Mouse (Mus musculus): ENCODE measurements at regions not wholly inside any gene's neighbourhood (a gene's known extent, or its start where the extent isn't known, plus 50 kb on each side); places are given as distances from the start of the nearest gene placed in this dataset.
A peak's percentile ranks its signal among the peaks of the same experiment; 100 is the strongest.
"Not testable (repeated sequence)": the region's sequence is repeated elsewhere in the genome, so short reads cannot be mapped to it uniquely, and the experiment has no call there.

GRCm38 (mm10) chr5:148701859-148702258 is 149.3 kb upstream of the Ubl3 start:
- peak; percentile 31 for DNase-seq

DNA sequence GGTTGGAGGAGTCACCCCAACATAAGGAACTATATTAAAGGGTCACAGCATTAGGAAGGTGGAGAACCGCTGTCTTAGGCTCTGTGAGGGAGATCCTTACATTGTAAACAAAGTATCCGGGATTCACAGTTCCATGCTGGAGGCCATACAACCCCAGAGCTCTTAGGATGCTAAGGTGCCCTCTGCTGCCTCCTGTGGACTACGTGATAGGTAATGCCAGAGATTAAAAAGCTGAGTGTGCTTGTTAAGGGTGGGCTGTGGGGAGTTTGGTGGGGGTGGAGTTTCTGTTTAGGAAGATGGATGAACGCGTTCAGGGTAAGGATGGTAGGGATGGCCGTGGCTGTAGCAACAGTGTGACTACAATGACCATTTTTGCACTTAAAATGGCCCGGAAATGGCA is 148.4 kb upstream of the Ubl3 start:
- no peak for DNase-seq

DNA sequence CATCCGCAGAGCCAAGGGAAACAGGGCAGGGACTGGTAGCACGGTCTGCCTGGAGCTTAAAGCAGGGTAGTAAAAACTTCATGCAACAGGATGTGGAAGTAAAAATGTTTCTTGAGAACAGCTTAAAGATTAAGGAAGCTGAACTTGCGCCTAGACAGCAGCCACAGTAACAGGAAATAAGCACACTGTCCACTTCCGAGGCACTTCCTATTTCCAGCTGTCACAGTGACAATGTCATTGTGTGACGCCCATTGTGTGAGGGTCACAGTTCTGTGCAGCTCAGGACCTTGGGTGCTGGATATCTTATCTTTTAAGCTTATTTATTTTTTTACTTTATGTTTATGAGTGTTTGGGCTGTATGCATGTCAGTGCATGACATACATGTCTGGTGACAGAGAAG is 147.7 kb upstream of the Ubl3 start:
- DNase-seq: no peak

DNA sequence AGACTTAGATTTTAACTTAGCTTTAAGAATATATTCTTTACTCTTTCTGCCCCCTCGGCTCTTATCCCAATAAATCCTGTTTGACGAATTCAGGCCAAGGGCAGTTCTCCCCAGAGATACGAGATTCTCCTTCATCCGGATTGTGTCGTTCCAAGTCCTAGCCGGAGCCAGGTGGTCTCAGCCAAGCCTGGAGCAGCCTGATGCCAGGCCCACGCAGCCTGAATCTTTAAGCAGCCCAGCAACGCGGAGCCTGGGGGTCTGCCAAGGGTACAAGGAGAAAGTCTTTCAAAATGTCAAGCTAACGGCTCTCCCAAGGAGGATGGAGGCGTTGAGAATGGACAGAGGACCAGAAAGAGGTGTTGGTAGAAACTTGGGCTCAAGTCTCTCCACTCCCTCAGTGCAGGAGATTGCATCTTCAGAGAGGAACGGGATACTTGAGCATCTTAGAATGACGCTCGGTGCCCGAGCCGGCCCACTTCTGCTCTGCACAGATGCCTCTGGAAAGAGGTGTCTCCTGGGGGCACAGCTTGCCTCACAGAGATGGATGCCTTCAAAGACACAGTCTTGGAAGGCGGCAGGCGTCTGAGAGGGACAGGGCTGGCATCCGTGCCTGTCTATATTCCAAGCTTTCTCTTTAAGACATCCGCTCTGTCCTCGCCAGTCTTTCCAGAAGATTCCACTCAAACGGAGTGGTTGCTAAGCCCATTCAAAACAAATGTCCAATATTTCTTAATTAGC is 145.2 kb upstream of the Ubl3 start:
- peak; percentile 52 for DNase-seq

- DNase-seq: no peak
These were observed 141.8 kb upstream of the Ubl3 start for GRCm38 (mm10) chr5:148694352-148694751.

DNA sequence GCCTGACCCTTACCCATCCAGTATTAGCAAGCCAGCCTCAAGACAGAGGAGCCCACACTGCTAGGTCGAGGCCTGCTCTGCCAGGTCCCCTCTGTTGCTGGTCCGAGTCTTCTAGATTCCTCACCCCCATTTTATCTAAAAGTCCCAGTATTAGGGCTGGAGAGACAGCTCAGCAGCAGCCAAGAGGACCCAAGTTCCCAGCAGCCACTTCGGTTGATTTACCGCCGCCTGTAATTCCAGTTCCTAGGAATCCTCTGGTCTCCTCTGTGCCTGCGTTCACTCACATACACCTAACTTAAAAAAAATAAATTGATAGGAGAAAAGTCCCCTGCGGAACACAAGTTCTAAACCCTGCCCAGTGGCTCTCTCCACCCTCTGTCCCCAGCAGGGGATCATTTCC is 138.9 kb upstream of the Ubl3 start:
- DNase-seq: no peak

GRCm38 (mm10) chr5:148690823-148691197 is 138.2 kb upstream of the Ubl3 start:
- DNase-seq: no peak

GRCm38 (mm10) chr5:148690158-148690822 is 137.7 kb upstream of the Ubl3 start:
- no peak for DNase-seq

DNA sequence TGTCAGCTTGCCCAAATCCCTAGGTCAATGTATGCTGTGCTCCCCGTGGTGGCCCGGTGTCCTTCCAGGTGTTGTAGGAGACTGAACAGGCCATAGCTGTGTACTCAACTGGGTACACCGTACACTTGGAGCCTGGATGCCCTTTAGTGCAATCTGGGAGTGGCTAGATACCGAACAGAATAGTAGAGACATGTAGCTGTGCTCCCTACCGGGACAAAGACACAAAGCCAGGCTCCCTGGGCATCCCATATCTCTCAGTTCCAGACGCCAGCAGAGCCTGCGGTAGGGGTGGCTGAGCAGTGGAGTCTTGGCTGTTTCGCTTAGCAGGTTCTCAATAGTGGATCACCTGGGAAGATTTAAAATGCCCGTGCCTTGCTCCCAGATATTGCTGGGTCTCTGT is 136.7 kb upstream of the Ubl3 start:
- DNase-seq: no peak

DNA sequence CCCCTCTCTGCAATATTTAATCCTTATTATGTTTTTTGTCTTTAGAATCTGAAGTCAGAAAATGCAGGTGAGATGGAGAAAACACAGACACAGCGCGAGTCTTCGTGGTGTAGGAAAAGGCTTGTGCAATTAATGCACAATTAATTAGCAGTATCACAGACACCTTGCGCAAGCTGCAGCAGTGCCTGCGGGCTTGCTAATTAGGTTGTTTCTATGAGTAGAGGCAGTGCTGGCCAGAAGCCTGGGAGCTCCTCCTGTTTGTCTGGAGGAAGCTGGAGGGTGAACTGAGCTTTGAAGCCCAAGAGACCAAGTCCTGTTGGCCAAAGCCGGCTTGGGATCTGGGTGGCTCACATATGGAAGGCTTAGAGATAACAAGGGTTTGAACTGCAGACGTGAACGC is 135.9 kb upstream of the Ubl3 start:
- no peak for DNase-seq

DNA sequence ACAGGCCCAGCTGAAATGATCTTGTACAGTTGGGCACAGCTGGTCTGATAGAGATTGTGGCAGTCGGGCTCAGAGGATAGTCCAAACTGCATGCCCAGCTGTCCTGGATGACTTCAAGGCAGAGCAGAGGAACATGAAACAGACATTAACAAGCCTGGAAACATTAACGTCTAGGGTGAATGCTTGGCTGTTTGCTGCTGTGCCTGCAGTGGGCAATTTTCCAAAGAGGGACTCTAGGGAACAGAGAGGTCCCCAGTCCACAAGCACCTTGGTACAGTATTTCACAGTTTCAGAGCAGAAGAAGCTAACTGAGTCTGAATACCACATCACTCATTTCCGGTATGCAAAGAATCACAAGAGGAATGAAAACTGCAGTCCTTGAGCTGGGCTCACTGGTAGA is 135.2 kb upstream of the Ubl3 start:
- DNase-seq: no peak

GRCm38 (mm10) chr5:148684216-148684615 is 131.6 kb upstream of the Ubl3 start:
- no peak for DNase-seq

- DNase-seq: no peak
These were observed 130.0 kb upstream of the Ubl3 start for GRCm38 (mm10) chr5:148682553-148682952.

- DNase-seq: no peak
These were observed 127.8 kb upstream of the Ubl3 start for GRCm38 (mm10) chr5:148680341-148680740.

GRCm38 (mm10) chr5:148679586-148679985 is 127.0 kb upstream of the Ubl3 start:
- DNase-seq: no peak

DNA sequence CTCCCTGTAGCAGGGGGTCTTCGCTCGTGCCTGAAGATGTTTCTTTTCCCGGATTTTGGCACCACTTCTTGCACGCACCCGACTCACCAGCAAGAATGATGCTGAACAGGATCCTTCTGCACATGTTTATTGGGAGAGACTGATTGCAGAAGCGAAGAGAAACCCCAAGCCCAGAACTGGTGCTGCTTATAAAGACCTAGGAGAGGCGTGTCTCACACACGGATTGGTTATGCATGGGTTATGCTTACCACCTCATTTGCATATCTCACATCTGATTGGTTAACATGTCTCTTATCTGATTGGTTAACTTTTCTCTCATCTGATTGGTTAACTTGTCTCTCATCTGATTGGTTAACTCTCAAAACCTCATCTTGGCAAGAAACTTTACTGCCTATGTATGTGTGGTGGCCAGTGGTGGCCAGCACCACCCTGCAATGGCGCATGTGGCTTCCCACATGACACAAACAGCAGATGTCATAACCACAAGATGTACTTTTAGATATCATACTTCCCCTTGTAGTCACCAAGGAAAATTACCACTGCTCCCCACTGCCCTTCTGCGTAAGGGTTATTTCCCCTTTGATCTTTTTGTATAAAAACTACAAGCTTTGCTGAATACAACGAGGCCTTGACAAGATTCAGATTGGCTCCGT is 125.8 kb upstream of the Ubl3 start:
- not testable (repeated sequence) for DNase-seq

- no peak for DNase-seq
These were observed 121.7 kb upstream of the Ubl3 start for GRCm38 (mm10) chr5:148674281-148674680.

DNA sequence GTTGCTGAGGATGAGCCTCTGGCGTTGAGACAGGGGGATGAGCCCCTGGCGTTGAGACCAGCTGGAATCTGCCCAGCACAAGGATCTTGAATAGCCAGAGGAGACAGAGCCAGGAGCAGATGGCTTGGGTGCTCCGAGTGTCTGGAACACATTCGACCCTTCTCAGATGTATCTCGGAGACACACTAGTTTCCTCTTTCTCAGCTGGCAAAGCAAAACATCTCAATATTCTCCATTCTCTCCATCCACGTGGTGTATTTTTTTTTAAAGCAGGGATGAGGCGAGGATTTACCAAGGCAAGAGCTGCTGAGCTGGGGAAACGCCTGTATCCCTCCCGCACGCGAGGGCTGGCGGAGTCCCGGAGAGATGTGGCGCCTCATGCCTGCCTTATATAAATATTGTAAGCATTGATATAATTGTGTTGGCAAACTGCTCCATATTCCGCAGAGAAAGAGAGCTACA is 109.7 kb upstream of the Ubl3 start:
- no peak for DNase-seq

- DNase-seq: no peak
These were observed 108.5 kb upstream of the Ubl3 start for GRCm38 (mm10) chr5:148661120-148661519.

DNA sequence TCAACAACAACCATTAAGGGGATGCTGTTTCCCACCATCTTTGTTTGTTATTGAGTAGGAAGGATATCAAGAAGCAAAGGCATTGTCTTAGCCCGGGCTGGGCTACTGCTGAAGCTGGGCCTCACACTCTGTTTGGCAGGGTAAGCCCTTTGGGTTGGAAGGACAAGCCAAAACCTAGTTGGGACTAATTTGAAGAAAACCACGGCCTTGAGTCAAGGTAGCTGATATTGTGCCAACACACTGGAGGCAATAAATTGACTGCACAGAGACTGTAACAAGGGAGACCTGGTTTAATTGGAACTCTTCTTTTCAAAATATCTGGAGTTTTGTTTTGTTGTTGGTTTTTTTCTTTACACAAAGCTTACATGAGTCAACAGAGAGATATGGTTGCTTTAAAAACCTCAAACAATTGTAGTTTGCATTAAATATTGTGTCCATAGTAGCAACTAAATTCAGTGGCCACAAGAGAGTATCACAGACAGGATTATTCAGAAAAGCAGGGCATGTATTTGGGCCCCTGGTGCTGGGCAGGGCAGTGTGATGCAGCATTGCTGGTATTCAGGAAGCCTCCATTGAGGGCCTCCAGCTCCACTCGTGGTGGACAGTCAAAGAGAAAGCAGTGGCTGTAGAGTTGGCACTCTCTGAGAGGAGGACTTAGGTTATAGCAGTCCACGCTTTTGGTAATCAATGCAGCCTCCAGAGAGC is 105.5 kb upstream of the Ubl3 start:
- peak; percentile 71 for DNase-seq

DNA sequence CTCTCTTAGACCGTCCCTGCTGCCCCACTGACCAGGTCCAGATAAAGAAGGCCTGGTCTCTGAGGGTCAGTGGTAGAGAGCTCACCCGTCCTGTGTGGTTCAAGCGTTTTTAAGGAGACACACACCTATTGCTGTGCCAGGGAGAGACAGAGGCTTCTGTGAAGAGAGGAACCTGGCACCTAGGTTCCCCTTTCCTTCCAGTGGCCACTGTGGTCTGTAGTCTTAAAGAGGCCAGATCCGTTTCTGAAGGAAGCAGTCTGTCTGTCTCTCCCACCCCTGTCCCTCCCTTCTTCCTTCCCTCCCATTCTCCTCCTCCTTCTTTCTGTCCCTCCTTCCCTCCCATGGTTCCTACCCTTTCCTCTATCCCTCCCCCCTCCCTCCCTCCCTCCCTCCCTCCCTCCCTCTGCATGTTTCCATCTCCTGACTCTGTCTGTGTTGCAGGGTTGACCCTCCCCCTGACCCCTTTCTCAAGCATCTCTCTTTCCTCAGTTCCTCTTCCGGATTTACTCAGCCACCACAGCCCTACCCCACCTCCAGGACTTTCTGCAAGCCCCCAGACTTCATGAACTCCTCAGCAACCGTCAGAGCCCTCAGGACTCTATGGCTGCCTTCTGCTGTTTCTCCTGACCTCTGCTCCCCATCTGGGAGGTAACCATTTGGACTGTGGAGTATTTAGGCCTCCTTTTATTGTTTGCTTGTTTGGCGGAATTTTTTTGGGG is 100.1 kb upstream of the Ubl3 start:
- no peak for DNase-seq

- DNase-seq: no peak
These were observed 99.1 kb upstream of the Ubl3 start for GRCm38 (mm10) chr5:148651736-148652135.

Data from adrenal gland, postnatal 14 days (tissue).